Mouse (Mus musculus) myocyte (in vitro differentiated cells): Measurements from ENCODE around the gene Shq1. TPM values are rescaled to one million over a fixed set of nuclear protein-coding genes. Genes with fewer than 3 reads are reported as not detected.

Experiments used
- H3K27me3 ChIP-seq: one replicate; pipeline ENCODE4 v1.6.1; 2011; ENCODE audit not compliant: control insufficient read depth, insufficient read depth, insufficient read length
- H3K36me3 ChIP-seq: one replicate; pipeline ENCODE4 v1.6.1; 2011; ENCODE audit not compliant: control insufficient read depth, insufficient read depth
- H3K4me2 ChIP-seq: one replicate; pipeline ENCODE4 v1.6.1; 2011; ENCODE audit warnings: low read depth, control low read depth
- H3K4me3 ChIP-seq: one replicate; pipeline ENCODE4 v1.5.1; 2011; ENCODE audit warnings: mild to moderate bottlenecking, control low read depth, moderate library complexity
- H3K79me2 ChIP-seq: one replicate; pipeline ENCODE4 v1.6.1; 2011; ENCODE audit not compliant: control insufficient read depth, insufficient read depth
- H3ac ChIP-seq: one replicate; pipeline ENCODE4 v1.6.1; 2011; ENCODE audit not compliant: control insufficient read depth, insufficient read length
- CEBPB ChIP-seq: IDR thresholded peaks from 2 replicates; pipeline ENCODE4 v1.6.1; 2011; ENCODE audit warnings: mild to moderate bottlenecking, moderate library complexity; ENCODE audit not compliant: poor library complexity, insufficient read depth, severe bottlenecking
- E2F4 ChIP-seq: IDR thresholded peaks from one replicate; pipeline ENCODE4 v1.6.1; 2011; ENCODE audit warnings: mild to moderate bottlenecking, control low read depth, moderate library complexity; ENCODE audit not compliant: insufficient read depth
- MAX ChIP-seq: IDR thresholded peaks from one replicate; pipeline ENCODE4 v1.6.1; 2011; ENCODE audit warnings: low read depth, mild to moderate bottlenecking, control low read depth
- MYOD1 ChIP-seq, 3 experiments: IDR thresholded peaks; one replicate each; pipeline ENCODE4 v1.6.1; 2011; ENCODE audit warnings: control low read depth in 2 of 3, low read depth in 2 of 3, mild to moderate bottlenecking in 2 of 3, moderate library complexity in 1 of 3; ENCODE audit not compliant: insufficient read length in 2 of 3, control insufficient read depth in 1 of 3
- MYOG ChIP-seq, 3 experiments: IDR thresholded peaks; one replicate each; pipeline ENCODE4 v1.6.1; 2011; ENCODE audit warnings: control low read depth in 2 of 3, low read depth in 2 of 3, mild to moderate bottlenecking in 2 of 3; ENCODE audit not compliant: insufficient read length in 2 of 3, control insufficient read depth in 1 of 3, insufficient read depth in 1 of 3
- POLR2A ChIP-seq: IDR thresholded peaks from one replicate; pipeline ENCODE4 v1.6.1; 2011; ENCODE audit warnings: low read depth, mild to moderate bottlenecking, control low read depth, moderate library complexity; ENCODE audit not compliant: insufficient read length
- POLR2AphosphoS2 ChIP-seq: IDR thresholded peaks from one replicate; pipeline ENCODE4 v1.6.1; 2011; ENCODE audit warnings: low read depth, control low read depth; ENCODE audit not compliant: insufficient read length
- REST ChIP-seq: IDR thresholded peaks from one replicate; pipeline ENCODE4 v1.6.1; 2011; ENCODE audit warnings: mild to moderate bottlenecking, control low read depth, moderate library complexity; ENCODE audit not compliant: insufficient read depth, insufficient read length
- SRF ChIP-seq: IDR thresholded peaks from one replicate; pipeline ENCODE4 v1.6.1; 2011; ENCODE audit warnings: low read depth; ENCODE audit not compliant: control insufficient read depth, insufficient read length
- TCF12 ChIP-seq: IDR thresholded peaks from one replicate; pipeline ENCODE4 v1.6.1; 2011; ENCODE audit warnings: mild to moderate bottlenecking, control low read depth; ENCODE audit not compliant: poor library complexity, insufficient read depth, severe bottlenecking
- TCF3 ChIP-seq: IDR thresholded peaks from one replicate; pipeline ENCODE4 v1.6.1; 2011; ENCODE audit warnings: low read depth, control low read depth; ENCODE audit not compliant: insufficient read length
- USF1 ChIP-seq: IDR thresholded peaks from one replicate; pipeline ENCODE4 v1.6.1; 2011; ENCODE audit warnings: low read depth, mild to moderate bottlenecking, control low read depth, moderate library complexity
- polyA plus RNA-seq: library from polyadenylated mRNA; unstranded; fragments of >200 nt; fragmentation: generic; extraction: Trizol; gene quantifications from one replicate; pipeline ENCODE4 v1.2.1, GENCODE M21; 2012; ENCODE audit warnings: missing spikeins

Gene Shq1
- polyA plus RNA-seq, 1 experiment, result 6.6 TPM

- Histone ChIP-seq H3ac (no peak overlapping the region), H3K4me2 (no peak overlapping the region), H3K79me2 (no peaks in the 10 kb centered on the region), H3K27me3 (no peaks in the 10 kb centered on the region), H3K4me3 (no peak overlapping the region), H3K36me3 (no peaks in the 10 kb centered on the region)
- TF ChIP-seq MYOG (IDR thresholded peaks at IDR 0.05; ENCODE audit: control insufficient read depth in 1 of 3, insufficient read depth in 1 of 3, insufficient read length in 2 of 3, low read depth in 2 of 3) (no peak), MYOD1 (IDR thresholded peaks at IDR 0.05; ENCODE audit: control insufficient read depth in 1 of 3, insufficient read length in 2 of 3, low read depth in 2 of 3) (no peak), POLR2A (no peak)
These were observed 4.0 kb upstream of the Shq1 start for GRCm38 (mm10) chr6:100674974-100675373.

GRCm38 (mm10) chr6:100671401-100671800 is 444 bp upstream of the Shq1 start:
- H3K36me3 ChIP-seq, result no peaks in the 10 kb centered on the region
- H3K4me2 ChIP-seq, result peak overlapping the region; percentile 94
- H3K79me2 ChIP-seq, result no peaks in the 10 kb centered on the region
- H3ac ChIP-seq, result peak overlapping the region; percentile 84
- H3K4me3 ChIP-seq, result peak overlapping the region; percentile 77
- TF ChIP-seq TCF12 (no peak), POLR2A (no peak), E2F4 (no peak), POLR2AphosphoS2 (no peak), CEBPB (no peak), MYOG (IDR thresholded peaks at IDR 0.05; ENCODE audit: control insufficient read depth in 1 of 3, insufficient read depth in 1 of 3, insufficient read length in 2 of 3, low read depth in 2 of 3) (no peak), SRF (no peak), USF1 (no peak), TCF3 (no peak), MAX (no peak), MYOD1 (IDR thresholded peaks at IDR 0.05; ENCODE audit: control insufficient read depth in 1 of 3, insufficient read length in 2 of 3, low read depth in 2 of 3) (no peak), REST (no peak)
- no peaks in the 10 kb centered on the region for H3K27me3 ChIP-seq

GRCm38 (mm10) chr6:100670370-100670841 is 551 bp downstream of the Shq1 start:
- Histone ChIP-seq H3K79me2 (no peaks in the 10 kb centered on the region), H3K4me2 (peak overlapping the region; percentile 94), H3ac (peak overlapping the region; percentile 84), H3K27me3 (no peaks in the 10 kb centered on the region), H3K36me3 (no peaks in the 10 kb centered on the region), H3K4me3 (peak overlapping the region; percentile 77)
- no peak for TF ChIP-seq USF1
- TF ChIP-seq TCF3, result no peak
- no peak for TF ChIP-seq TCF12
- no peak for TF ChIP-seq E2F4
- TF ChIP-seq CEBPB, result no peak
- no peak for TF ChIP-seq MYOD1 (IDR thresholded peaks at IDR 0.05; ENCODE audit: control insufficient read depth in 1 of 3, insufficient read length in 2 of 3, low read depth in 2 of 3)
- no peak for TF ChIP-seq MAX
- TF ChIP-seq POLR2A, result no peak
- no peak for TF ChIP-seq SRF
- no peak for TF ChIP-seq REST
- TF ChIP-seq MYOG (IDR thresholded peaks at IDR 0.05; ENCODE audit: control insufficient read depth in 1 of 3, insufficient read depth in 1 of 3, insufficient read length in 2 of 3, low read depth in 2 of 3), result no peak
- TF ChIP-seq POLR2AphosphoS2, result no peak

GRCm38 (mm10) chr6:100668858-100669257 is 2.1 kb downstream of the Shq1 start:
- Histone ChIP-seq H3K36me3 (peaks cover 2% of the 10 kb centered on the region), H3K4me3 (no peak overlapping the region), H3K79me2 (no peaks in the 10 kb centered on the region)

GRCm38 (mm10) chr6:100667644-100668043 is 3.3 kb downstream of the Shq1 start:
- TF ChIP-seq REST (no peak), CEBPB (no peak), SRF (no peak), USF1 (no peak), POLR2AphosphoS2 (no peak), E2F4 (no peak), MAX (no peak), TCF12 (no peak), POLR2A (no peak), TCF3 (no peak), MYOG (IDR thresholded peaks at IDR 0.05; ENCODE audit: control insufficient read depth in 1 of 3, insufficient read depth in 1 of 3, insufficient read length in 2 of 3, low read depth in 2 of 3) (no peak), MYOD1 (IDR thresholded peaks at IDR 0.05; ENCODE audit: control insufficient read depth in 1 of 3, insufficient read length in 2 of 3, low read depth in 2 of 3) (no peak)
- no peaks in the 10 kb centered on the region for H3K27me3 ChIP-seq
- no peak overlapping the region for H3K4me2 ChIP-seq
- H3K36me3 ChIP-seq, result peaks cover 6% of the 10 kb centered on the region
- H3ac ChIP-seq, result no peak overlapping the region
- no peak overlapping the region for H3K4me3 ChIP-seq
- no peaks in the 10 kb centered on the region for H3K79me2 ChIP-seq

More at GRCm38 (mm10) chr6:100668858-100669257, 2.1 kb downstream of the Shq1 start:
- no peaks in the 10 kb centered on the region for H3K27me3 ChIP-seq
- TF ChIP-seq REST (no peak), MAX (no peak), POLR2A (no peak), POLR2AphosphoS2 (no peak), USF1 (no peak), MYOD1 (IDR thresholded peaks at IDR 0.05; ENCODE audit: control insufficient read depth in 1 of 3, insufficient read length in 2 of 3, low read depth in 2 of 3) (no peak), SRF (no peak), TCF3 (no peak), E2F4 (no peak), TCF12 (no peak), CEBPB (no peak), MYOG (IDR thresholded peaks at IDR 0.05; ENCODE audit: control insufficient read depth in 1 of 3, insufficient read depth in 1 of 3, insufficient read length in 2 of 3, low read depth in 2 of 3) (no peak)
- H3ac ChIP-seq, result no peak overlapping the region
- no peak overlapping the region for H3K4me2 ChIP-seq
